Mouse (Mus musculus) midbrain, embryonic 14.5 days (tissue): ENCODE measurements around the gene Brd2. TPM values are rescaled to one million over a fixed set of nuclear protein-coding genes. Genes with fewer than 3 reads are reported as not detected.

Experiments used
- ATAC-seq: fragments of 200-750 bp; cut with Nextera tagmentation; 2 replicates; pipeline ENCODE4 v1.8.0; 2017; ENCODE audit warnings: moderate number of reproducible peaks, moderate library complexity; ENCODE audit not compliant: low FRiP score, low TSS enrichment
- DNase-seq: peaks from one replicate; pipeline ENCODE4 v3.0.0-alpha.2; 2015
- H3K27ac ChIP-seq: fragments of 300-500 bp; sonication (generic); replicated peaks from 2 replicates; pipeline ENCODE4 v1.5.1; 2014; ENCODE audit warnings: mild to moderate bottlenecking, low read depth, low read length, moderate library complexity
- H3K27me3 ChIP-seq: fragments of 300-500 bp; sonication (generic); 2 replicates; pipeline ENCODE4 v1.6.1; 2014; ENCODE audit warnings: low read length, control low read depth, mixed read lengths; ENCODE audit not compliant: control insufficient read depth, insufficient read depth
- H3K36me3 ChIP-seq: fragments of 300-500 bp; sonication (generic); 2 replicates; pipeline ENCODE4 v1.6.1; 2014; ENCODE audit warnings: low read length, control low read depth; ENCODE audit not compliant: control insufficient read depth, insufficient read depth
- H3K4me1 ChIP-seq: fragments of 300-500 bp; sonication (generic); 2 replicates; pipeline ENCODE4 v1.6.1; 2014; ENCODE audit warnings: mild to moderate bottlenecking, antibody characterized with exemption, low read length, control low read depth; ENCODE audit not compliant: control insufficient read depth, insufficient read depth
- H3K4me2 ChIP-seq: fragments of 300-500 bp; sonication (generic); 2 replicates; pipeline ENCODE4 v1.6.1; 2014; ENCODE audit warnings: mild to moderate bottlenecking, low read length, moderate library complexity
- H3K4me3 ChIP-seq: fragments of 300-500 bp; sonication (generic); replicated peaks from 2 replicates; pipeline ENCODE4 v1.5.1; 2014; ENCODE audit warnings: low read depth, low read length
- H3K9ac ChIP-seq: fragments of 300-500 bp; sonication (generic); replicated peaks from 2 replicates; pipeline ENCODE4 v1.6.1; 2014; ENCODE audit warnings: mild to moderate bottlenecking, low read length, moderate library complexity
- H3K9me3 ChIP-seq: fragments of 300-500 bp; sonication (generic); 2 replicates; pipeline ENCODE4 v1.6.1; 2016; ENCODE audit warnings: low read length, control low read depth, mixed read lengths; ENCODE audit not compliant: control insufficient read depth
- WGBS: fragments of 180-500 bp; shearing (Covaris S2); extraction: QIAGEN DNeasy Blood & Tissue Kit; methylation state at CpG from one replicate; pipeline ENCODE4 v1.1.7; 2014; 5-methylcytosine and 5-hydroxymethylcytosine counted together
- polyA plus RNA-seq: library from polyadenylated mRNA; unstranded; fragments of >200 nt; fragmentation: Nextera tagmentation; extraction: Ambion mirVana; gene quantifications from 2 replicates; pipeline ENCODE4 v1.2.1, GENCODE M21; 2014

Gene Brd2
- polyA plus RNA-seq, 1 experiment from 2014 or later, result 160 TPM

GRCm38 (mm10) chr17:34102831-34103230, 19.6 kb downstream of the Brd2 start:
- Histone ChIP-seq H3K4me2 (no peak overlapping the region), H3K27me3 (no peaks in the 10 kb centered on the region), H3K36me3 (no peaks in the 10 kb centered on the region), H3K9ac (no peak overlapping the region), H3K4me3 (no peak overlapping the region), H3K9me3 (peaks cover 7% of the 10 kb centered on the region; the same call in 1 of the 2 replicates), H3K4me1 (no peaks in the 10 kb centered on the region), H3K27ac (no peak overlapping the region)
- DNase-seq, result no peak
- no peak for ATAC-seq
- 83% methylated on average over 6 of the region's 6 CpGs for WGBS

GRCm38 (mm10) chr17:34101604-34102032, 20.8 kb downstream of the Brd2 start:
- peak; percentile 97 for DNase-seq
- peak; percentile 58; the same call in 1 of the 2 replicates for ATAC-seq
- Histone ChIP-seq H3K9me3 (peaks cover 7% of the 10 kb centered on the region; the same call in 1 of the 2 replicates), H3K4me3 (no peak overlapping the region), H3K4me2 (peak overlapping the region; percentile 37), H3K27me3 (no peaks in the 10 kb centered on the region), H3K27ac (no peak overlapping the region), H3K4me1 (no peaks in the 10 kb centered on the region), H3K36me3 (no peaks in the 10 kb centered on the region), H3K9ac (no peak overlapping the region)
- 5% methylated on average over 12 of the region's 12 CpGs for WGBS

GRCm38 (mm10) chr17:34101185-34101584, 21.2 kb downstream of the Brd2 start:
- no peak overlapping the region for H3K9ac ChIP-seq
- H3K4me1 ChIP-seq, result no peaks in the 10 kb centered on the region
- no peak overlapping the region for H3K27ac ChIP-seq
- no peaks in the 10 kb centered on the region for H3K27me3 ChIP-seq
- no peak for ATAC-seq
- H3K4me3 ChIP-seq, result no peak overlapping the region
- peaks cover 7% of the 10 kb centered on the region; the same call in 1 of the 2 replicates for H3K9me3 ChIP-seq
- H3K36me3 ChIP-seq, result no peaks in the 10 kb centered on the region
- no peak for DNase-seq
- WGBS, result 31% methylated on average over 5 of the region's 5 CpGs
- H3K4me2 ChIP-seq, result no peak overlapping the region

- ATAC-seq (no peak), DNase-seq (peak; percentile 35)
- 64% methylated on average over 5 of the region's 5 CpGs for WGBS
- Histone ChIP-seq H3K4me3 (no peak overlapping the region), H3K27ac (no peak overlapping the region), H3K36me3 (no peaks in the 10 kb centered on the region), H3K4me1 (no peaks in the 10 kb centered on the region), H3K27me3 (no peaks in the 10 kb centered on the region), H3K9ac (no peak overlapping the region), H3K9me3 (no peaks in the 10 kb centered on the region), H3K4me2 (no peak overlapping the region)
Measured at GRCm38 (mm10) chr17:34099531-34099930, 22.9 kb downstream of the Brd2 start.

- Histone ChIP-seq H3K27me3 (no peaks in the 10 kb centered on the region), H3K4me1 (no peaks in the 10 kb centered on the region), H3K36me3 (no peaks in the 10 kb centered on the region), H3K4me2 (no peak overlapping the region), H3K9ac (no peak overlapping the region), H3K9me3 (no peaks in the 10 kb centered on the region), H3K4me3 (no peak overlapping the region), H3K27ac (no peak overlapping the region)
- ATAC-seq (no peak), DNase-seq (no peak)
- 67% methylated on average over 10 of the region's 10 CpGs for WGBS
Measured at GRCm38 (mm10) chr17:34098709-34099479, 23.5 kb downstream of the Brd2 start.

- DNase-seq (no peak), ATAC-seq (no peak)
- WGBS, result 74% methylated on average over 5 of the region's 5 CpGs
- Histone ChIP-seq H3K27me3 (no peaks in the 10 kb centered on the region), H3K27ac (no peak overlapping the region), H3K4me1 (no peaks in the 10 kb centered on the region), H3K9ac (no peak overlapping the region), H3K9me3 (no peaks in the 10 kb centered on the region), H3K4me2 (no peak overlapping the region), H3K36me3 (no peaks in the 10 kb centered on the region), H3K4me3 (no peak overlapping the region)
Measured at GRCm38 (mm10) chr17:34097272-34097671, 25.2 kb downstream of the Brd2 start.

GRCm38 (mm10) chr17:34096497-34097010, 25.9 kb downstream of the Brd2 start:
- Histone ChIP-seq H3K9me3 (no peaks in the 10 kb centered on the region), H3K27ac (no peak overlapping the region), H3K4me3 (no peak overlapping the region), H3K27me3 (no peaks in the 10 kb centered on the region), H3K4me1 (no peaks in the 10 kb centered on the region), H3K9ac (no peak overlapping the region), H3K36me3 (no peaks in the 10 kb centered on the region), H3K4me2 (no peak overlapping the region)
- DNase-seq (no peak), ATAC-seq (no peak)
- 83% methylated on average over 3 of the region's 3 CpGs for WGBS

- H3K36me3 ChIP-seq, result no peaks in the 10 kb centered on the region
- no peak overlapping the region for H3K4me2 ChIP-seq
- 86% methylated on average over 27 of the region's 27 CpGs for WGBS
- H3K9ac ChIP-seq, result no peak overlapping the region
- H3K4me3 ChIP-seq, result no peak overlapping the region
- H3K27ac ChIP-seq, result no peak overlapping the region
- no peaks in the 10 kb centered on the region for H3K4me1 ChIP-seq
- ATAC-seq, result no peak
- DNase-seq, result no peak
- no peaks in the 10 kb centered on the region for H3K9me3 ChIP-seq
- H3K27me3 ChIP-seq, result no peaks in the 10 kb centered on the region
Measured at GRCm38 (mm10) chr17:34094283-34095035, 28.0 kb downstream of the Brd2 start.
